Mouse (Mus musculus): Measurements from ENCODE around the gene Dchs2.

Dchs2 gene

GRCm38 (mm10) chr3:83259421-83259820, 131.7 kb downstream of the Dchs2 start:
- no peak for DNase-seq

- DNase-seq: no peak
Observed at GRCm38 (mm10) chr3:83266009-83266408, 138.3 kb downstream of the Dchs2 start.

GRCm38 (mm10) chr3:83270228-83270627, 142.5 kb downstream of the Dchs2 start:
- DNase-seq: peak in 1 of 2 experiments; percentile 10

GRCm38 (mm10) chr3:83270982-83271381, 143.2 kb downstream of the Dchs2 start:
- no peak for DNase-seq

- DNase-seq: peak; percentile 63 to 73
Observed at GRCm38 (mm10) chr3:83273555-83274244, 146.0 kb downstream of the Dchs2 start.

DNA sequence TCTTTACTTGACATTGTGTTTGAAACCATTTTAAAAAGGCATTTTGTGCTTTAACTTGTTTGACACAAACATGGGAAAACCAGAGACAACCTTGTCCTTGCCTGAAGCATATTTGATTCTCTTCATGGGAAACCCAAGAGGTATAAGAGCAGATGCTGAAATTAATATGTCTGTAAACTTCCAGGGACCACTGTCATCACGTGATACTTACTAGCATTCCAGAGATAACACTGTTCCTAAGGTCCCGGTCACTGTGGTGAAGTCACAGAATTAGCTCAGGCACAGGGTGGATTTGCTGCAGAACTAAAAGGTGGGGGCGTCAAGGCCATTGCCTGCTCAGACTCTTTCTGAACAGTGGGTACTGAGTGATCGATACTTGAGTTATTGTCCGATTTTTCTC, 148.0 kb downstream of the Dchs2 start:
- no peak for DNase-seq

DNA sequence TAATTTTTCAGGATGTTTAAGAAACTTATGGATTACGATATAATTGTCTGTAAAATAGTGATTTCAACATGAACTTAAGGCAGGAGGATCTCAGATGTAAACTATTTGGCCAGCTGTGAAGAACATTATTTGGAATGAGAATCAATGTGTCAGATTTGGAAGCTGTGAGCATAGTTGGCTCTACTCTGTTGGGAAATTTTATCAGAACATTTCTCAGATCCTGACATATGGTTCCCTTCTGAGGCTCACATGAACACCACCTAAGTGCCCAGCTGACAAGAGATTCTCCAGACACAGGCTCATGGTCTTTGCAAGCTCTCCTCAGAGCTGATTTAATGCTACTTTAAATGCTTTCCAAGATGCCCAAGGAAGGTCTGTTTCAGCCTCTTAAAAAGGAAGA, 156.1 kb downstream of the Dchs2 start:
- DNase-seq: no peak

DNA sequence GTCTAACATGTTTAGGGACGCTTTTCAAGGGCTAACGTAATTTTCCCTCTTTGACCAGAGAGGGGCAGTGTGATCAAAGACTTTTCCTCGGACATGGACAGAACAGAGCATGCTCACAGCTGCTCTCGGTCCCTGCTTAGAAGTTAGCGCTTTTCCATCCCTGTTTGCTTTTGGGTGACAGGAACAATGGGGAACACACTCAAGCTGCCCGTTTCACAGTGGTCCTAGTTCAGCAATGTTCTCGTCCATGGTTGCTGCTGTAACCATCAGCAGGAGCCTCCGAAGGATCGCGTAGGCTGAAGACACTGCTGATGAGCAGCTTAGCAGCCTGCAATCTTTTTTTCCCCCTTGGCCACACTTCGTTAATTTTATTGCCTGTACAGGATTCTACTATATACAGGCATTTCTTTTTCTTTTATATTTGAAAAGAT, 159.2 kb downstream of the Dchs2 start:
- DNase-seq: peak; percentile 41 to 67

GRCm38 (mm10) chr3:83288118-83288840, 160.5 kb downstream of the Dchs2 start:
- DNase-seq: no peak

- DNase-seq: no peak
Observed at GRCm38 (mm10) chr3:83290482-83290881, 162.7 kb downstream of the Dchs2 start.

GRCm38 (mm10) chr3:83290953-83291352, 163.2 kb downstream of the Dchs2 start:
- DNase-seq: no peak

DNA sequence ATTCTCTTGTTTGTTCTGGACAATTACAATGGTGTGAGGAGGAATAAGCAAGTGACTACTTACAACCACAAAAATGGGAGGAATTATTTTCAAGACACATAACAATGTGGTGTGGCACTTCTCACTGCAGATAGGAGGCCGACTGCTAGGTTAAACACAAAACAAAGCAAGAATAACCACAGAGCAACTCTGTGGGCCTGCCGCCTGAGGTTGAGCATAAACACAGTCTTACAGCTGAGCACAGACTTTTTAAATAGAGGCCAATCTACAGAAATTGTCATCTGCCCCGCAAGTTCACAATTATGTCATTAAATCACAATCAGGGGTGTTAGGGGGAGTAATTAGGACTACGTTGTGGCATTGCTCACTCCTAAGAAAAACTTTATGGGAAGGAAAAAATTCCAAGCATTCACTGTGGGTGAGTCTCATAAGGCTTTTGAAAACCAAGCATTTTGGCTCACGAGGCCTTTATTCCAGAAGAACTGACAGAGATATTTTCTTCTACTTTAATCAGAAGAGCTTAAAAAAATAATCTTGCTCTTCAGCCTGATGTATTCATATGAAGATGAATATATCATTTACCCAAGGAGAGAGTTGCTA, 172.1 kb downstream of the Dchs2 start:
- DNase-seq: no peak

DNA sequence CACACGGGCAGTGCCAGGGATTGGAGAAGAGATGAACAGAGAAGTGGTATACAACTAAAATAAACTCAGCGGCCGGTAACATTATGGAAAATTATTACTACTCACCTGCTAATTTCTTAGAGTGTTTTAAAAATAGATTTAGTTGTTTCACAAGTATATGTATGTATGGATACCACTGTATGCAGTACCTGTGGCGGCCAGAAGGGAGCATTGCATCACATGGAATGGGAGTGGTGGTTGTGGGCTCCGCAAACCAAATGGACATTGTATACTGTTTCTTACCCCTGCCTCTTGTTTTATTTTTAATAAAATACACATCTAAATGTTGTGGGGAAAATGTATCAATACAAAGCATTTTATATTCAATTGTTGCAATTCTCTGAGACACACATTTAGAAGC, 176.1 kb downstream of the Dchs2 start:
- peak; percentile 39 to 48 for DNase-seq

DNA sequence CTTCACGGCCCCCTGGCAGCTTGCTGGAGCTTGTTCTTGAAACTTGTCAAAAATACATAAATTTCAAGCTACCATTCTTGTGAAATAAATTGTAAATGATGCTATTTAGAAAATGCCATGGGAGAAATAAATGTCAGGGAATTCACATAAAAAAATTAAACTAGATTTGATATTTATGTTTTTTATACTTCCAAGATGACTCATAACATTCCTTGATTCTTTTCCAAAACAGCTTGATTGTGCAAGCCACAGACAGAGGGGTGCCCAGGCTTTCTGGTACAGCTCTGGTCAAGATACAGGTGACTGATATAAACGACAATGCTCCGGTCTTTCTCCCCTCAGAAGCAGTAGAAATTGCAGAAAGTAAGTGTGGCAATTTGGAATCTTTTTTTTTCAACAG, 218.2 kb downstream of the Dchs2 start:
- DNase-seq: no peak

DNA sequence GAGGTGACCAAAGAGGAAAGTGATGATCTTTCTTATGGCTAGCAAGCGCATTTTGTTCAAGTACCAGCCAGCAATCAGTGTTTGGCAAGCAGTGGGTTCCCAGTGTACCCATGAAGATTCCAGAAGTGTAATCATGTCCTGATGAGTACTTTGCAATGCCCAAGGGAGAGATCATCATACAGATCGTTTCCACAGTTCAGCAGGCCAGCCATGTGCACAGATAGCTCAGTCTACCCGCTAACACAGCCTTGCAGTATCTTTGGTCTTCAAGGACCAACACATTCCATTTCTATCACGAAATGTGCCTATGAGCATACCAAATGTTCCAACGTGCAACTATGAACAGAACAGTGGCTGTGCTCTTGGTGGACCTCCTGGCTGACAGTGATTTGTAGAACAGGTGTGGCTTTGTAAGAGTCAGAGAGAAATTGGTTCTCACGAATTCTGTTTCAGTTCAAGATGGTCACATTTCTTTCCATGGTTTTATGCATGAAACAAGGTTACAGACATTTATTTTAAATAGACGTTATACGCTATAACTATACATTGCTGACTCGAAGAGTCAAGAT, 240.8 kb downstream of the Dchs2 start:
- no peak for DNase-seq

- DNase-seq: no peak
Observed at GRCm38 (mm10) chr3:83369871-83370270, 242.1 kb downstream of the Dchs2 start.

GRCm38 (mm10) chr3:83374333-83374732, 246.6 kb downstream of the Dchs2 start:
- DNase-seq: peak; percentile 20 to 50

DNA sequence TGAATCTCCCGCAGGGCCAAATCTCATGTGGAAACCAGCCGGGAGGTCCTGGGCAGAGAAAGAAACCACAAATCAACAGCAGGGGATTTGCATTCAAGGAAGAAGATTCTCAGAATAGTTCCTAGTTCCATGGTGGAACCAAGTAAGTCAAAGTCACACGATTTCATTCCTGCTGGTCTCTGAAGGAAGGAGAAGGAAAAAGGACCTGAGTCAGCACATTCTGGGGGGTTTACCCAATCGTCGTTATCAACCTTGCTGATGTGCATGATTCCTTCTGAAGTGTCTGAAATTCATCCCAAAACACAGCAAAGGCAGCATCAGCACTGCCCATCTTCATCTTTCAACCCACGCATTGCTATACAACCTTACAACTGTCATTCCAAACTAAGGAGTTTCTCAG, 249.1 kb downstream of the Dchs2 start:
- no peak for DNase-seq
